In the genomic region with DNA sequence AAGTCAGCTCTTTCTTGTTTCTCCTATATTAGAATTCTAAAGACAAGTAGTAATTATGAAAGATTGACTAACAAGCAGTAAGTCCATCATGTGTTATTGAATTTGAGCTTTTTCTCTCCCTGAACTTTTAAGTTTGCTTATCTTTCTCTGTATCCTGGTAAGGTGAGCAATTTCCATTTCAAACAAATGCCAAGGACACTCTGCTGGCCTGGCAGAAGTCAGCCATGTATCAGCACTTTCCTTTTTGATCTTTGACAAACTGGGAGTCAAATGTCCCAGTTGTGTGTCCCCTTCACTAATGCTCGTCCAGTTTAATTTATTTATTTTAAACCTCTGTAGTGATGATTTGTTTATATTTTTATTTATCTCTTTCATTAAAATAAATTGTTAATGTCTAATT, we compare ENCODE assay signal across 11 mouse cellular contexts.
"Had no signal": no experiment of that assay in that cellular context is flagged by ENCODE, and none has a peak within 500 bp of the region (broad histone marks: within the 10 kb centered on the region; RNA-seq: fewer than 3 reads in every experiment).

No protein-coding gene starts in this region.

- DNase-seq: lung, adult 18-20 months; lung, embryonic 14.5 days; lung, postnatal 10 days; lung, postnatal 4 days; midbrain, embryonic 14.5 days; retina, postnatal 1 day; right cerebral cortex, adult 18-20 months; right cerebral cortex, postnatal 14 days; thymus, adult 2 months; thymus, postnatal 25 days; thymus, postnatal 4 days had no signal
